Mouse (Mus musculus): ENCODE results near the gene Wdr11. TPM values are rescaled to one million over a fixed set of nuclear protein-coding genes. Genes with fewer than 3 reads are reported as not detected.
A peak's percentile ranks its signal among the peaks of the same experiment; 100 is the strongest.

The Wdr11 gene
- total RNA-seq (2021): 10 to 100 TPM; 46.4 to 47.2 TPM

DNA sequence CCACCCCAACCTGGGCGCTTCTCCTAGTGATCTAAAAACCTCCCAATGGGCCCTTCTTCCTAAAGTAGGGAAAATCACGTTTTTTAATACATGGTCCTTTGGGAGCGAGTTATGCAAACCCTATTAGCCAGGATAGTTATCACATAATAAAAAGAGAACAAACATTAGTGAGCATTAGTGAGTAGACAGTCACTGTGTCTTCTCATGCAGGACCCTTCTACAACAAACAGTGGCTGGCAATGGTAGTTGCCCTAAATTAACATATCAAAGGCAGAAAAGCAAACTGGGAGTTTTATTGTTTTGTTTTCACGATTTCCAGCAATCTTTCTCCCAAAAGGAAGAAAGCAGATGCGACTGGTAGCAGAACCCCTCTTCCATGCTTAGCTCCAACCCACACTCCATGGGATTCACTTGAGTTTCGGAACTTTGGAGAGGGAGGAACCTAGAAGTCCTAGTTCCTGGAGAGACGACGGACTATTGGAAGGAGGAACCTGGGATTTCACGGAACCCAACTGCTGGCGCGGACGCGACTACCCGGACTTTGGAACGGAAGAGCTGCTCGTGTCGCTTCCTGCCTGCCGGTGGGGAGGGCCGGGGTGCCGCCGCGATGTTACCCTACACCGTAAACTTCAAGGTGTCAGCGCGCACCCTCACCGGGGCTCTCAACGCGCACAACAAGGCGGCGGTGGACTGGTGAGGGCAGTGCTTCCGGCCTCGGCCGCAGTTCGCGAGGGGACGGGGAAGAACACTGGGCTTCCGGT is at the start of gene Wdr11:
Gene Wdr11, plus strand, starts transcription at position 493 of the 761 bp plus-strand sequence.
- DNase-seq: peak; percentile 82

DNA sequence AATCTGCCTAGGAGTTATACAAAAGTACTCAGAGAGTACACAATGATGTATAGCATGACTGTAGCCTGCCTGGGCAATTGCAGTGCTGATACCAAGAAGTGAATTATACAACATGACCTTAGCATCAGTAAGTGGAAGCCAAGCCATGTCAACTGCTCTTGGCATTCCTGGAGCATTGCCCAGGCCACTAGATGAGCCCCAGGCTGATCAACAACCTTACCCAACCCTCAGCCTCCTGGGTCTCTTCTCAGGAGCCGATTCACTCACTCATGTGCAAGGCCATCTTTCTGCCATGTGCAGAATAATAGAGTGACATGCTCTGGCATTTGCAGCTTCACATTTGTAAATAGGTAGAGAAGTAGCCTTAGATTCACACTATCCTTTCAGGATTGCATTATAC is 24.1 kb upstream of the Wdr11 start:
- DNase-seq: no peak

GRCm38 (mm10) chr7:129568338-129568737 is 23.3 kb upstream of the Wdr11 start:
- no peak for DNase-seq

GRCm38 (mm10) chr7:129574471-129574870 is 17.2 kb upstream of the Wdr11 start:
- no peak for DNase-seq

DNA sequence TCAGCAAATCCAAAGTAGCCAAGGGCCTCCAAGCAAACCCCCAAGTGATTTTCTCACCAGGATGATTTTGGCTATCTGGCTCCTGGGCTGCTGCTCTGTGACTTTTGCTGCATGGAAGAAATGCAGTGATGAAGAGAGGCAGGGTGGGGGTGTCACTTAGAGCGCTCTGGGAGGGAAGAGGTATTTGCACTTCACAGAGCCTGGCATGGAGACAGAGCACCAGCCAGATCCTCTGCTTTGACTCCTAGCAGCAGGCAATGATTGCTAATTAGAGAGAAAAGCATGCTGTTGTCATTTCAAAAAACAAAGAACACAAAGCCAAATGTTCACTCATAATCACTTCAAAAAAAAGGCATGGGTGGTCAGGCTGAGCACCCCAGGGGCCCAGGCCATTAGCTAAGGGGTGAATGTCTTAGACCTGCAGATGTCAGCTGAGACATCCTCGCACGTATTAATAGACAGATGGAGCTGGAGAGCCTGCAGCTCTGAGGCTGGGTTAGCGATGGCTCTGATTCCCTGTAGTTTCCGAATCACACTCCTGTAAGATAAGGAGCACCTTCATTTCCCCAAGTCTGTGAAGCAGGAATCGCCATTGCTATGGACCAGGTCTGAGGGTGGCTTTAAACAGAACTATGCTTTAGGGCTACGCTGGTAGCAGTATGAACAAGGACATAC is 16.4 kb upstream of the Wdr11 start:
- peak in 1 of 2 experiments; percentile 21 for DNase-seq

DNA sequence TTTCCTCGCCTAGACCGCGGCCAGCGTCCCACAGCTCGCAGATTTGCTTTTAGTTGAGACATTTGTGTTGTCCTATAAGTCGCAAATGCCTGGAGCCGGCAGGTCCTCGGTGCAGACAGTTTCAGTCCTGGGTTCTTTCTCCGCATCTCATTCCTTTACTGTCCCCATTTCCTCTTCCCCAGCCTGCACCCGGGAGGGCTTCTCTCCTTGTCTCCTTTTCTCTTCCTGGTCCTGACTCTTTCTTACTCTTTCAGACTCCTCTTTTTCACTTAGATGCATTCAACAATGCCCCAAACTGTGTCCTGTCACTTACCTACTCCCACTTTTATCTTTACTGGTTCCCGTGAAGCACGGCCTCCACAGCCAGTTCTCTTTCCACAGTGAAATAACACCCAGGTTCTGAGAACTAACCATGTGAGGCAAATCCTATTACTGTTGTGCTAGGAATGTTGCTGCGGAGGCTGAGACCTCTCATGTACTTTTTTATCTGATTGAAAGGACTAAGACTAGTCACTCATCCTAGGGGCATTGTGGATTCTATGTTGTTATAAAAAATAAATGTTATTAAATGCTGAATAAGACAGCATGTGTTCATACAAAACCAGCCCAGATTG is 576 bp downstream of the Wdr11 start:
- DNase-seq: no peak

DNA sequence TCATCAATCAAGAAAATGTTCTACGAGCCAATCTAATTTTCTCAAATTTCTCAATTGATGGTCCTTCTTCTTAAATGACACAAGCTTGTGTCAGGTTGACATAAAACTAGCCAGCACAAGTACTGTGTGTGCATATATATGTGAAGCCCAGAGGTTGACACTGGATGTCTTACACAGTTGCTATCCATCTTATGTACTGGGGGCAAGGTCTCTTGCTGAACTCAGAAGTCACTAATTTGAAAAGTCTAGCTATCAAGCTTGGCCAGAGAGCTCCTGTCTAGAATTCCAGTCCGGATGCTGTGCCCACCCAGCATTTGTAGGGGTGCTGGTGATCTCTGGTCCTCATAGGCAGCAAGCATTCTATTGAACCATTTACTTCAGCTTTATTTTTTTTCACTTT is 5.5 kb downstream of the Wdr11 start:
- no peak for DNase-seq

DNA sequence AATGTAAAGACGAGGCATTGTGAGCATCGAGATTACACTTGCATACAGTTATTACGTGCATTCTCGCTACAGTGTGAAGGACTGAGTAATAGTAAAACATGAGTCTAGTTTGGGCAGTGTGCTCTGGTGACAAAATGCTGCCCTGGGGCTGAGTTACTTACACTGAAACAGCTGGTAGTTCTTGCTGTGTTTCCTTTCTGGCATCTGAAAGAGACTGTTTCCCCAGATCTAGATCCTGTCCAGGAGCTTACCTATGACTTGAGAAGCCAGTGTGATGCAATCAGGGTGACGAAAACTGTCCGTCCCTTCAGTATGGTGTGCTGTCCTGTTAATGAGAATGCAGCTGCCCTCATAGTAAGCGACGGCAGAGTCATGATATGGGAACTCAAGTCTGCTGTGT is 14.6 kb downstream of the Wdr11 start:
- no peak for DNase-seq

GRCm38 (mm10) chr7:129621141-129621540 is 29.5 kb downstream of the Wdr11 start:
- DNase-seq: no peak

DNA sequence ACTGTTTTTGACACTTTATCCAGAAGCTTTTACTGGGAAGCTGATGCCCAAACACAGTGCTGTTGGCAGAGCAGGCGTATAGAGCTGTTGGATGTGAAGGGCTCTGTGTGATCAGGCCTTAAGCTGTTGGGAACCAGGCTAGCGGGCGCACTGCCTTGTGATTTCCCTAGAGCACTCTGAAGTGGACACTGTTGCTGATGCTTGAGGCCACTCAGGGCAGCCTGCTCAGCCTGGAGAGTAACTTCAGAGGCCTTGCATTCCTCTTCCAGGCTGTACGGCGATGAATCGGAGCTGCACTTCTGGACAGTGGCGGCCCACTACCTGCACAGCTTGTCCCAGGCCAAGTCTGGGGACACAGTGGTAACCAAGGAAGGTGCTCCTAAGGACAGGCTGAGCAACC is 38.7 kb downstream of the Wdr11 start:
- no peak for DNase-seq

- DNase-seq: peak in 1 of 2 experiments; percentile 21
Observed at GRCm38 (mm10) chr7:129631453-129631852, 39.8 kb downstream of the Wdr11 start.

- no peak for DNase-seq
Observed at GRCm38 (mm10) chr7:129635898-129636640, 44.4 kb downstream of the Wdr11 start.

- no peak for DNase-seq
Observed at GRCm38 (mm10) chr7:129636992-129637391, 45.3 kb downstream of the Wdr11 start.

GRCm38 (mm10) chr7:129637906-129638475 is 46.3 kb downstream of the Wdr11 start:
- DNase-seq: no peak

GRCm38 (mm10) chr7:129639006-129639405 is 47.3 kb downstream of the Wdr11 start:
- DNase-seq: no peak

- no peak for DNase-seq
Observed at GRCm38 (mm10) chr7:129639833-129640232, 48.2 kb downstream of the Wdr11 start.

DNA sequence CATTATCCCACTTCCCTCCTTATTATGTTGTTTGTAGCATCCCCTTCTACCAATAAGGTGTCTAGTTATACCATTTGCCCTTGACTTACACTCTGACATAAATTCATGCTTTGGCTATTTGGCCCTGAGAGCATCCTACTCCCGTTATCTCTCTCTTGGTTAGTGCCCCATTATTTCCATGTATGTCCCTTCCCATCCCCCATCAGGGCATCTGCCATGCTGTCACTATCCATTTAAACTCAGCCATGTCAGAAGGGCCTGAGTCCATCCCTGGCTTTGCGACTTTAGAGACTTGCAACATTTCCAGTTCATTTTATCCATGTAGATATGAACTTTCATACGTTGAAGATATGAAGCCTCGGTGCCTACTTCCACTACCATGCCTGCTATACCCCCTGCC is 51.6 kb downstream of the Wdr11 start:
- DNase-seq: no peak

DNA sequence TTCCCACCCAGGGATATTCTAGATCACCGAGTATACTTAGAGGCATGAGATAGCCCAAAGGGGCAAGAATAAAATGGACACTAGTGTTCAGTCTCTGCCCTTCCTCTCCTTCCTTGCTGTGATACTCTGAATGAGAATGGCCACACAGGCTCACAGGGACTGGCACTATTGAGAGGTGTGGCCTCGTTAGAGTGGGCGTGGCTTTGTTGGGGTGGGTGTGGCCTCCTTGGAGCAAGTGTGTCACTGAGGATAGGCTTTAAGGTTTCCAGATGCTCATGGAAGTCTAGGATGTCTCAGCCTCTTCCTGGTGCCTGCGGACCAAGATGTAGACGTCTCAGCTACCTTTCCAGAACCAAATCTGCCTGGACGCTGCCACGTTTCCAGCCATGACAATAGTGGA is 56.1 kb downstream of the Wdr11 start:
- no peak for DNase-seq

DNA sequence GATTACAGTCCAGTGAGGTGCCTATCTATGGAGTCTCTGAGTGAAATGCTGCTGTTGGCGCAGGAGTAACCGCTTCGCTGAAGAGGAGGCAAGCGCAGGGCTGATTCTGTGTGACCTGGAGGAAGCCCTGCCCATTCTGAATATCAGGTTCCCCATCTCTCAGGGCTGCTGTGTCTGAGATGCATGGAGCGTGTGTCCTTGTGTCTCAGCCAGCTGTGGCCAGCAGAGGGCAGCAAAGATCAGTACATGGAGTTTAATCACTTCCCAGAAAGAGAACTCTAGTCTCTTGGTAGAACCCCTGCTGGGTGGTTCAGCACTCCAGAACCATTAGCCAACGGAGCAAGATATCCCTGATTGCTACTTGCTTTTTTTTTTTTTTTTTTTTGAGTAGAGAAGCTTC is 57.3 kb downstream of the Wdr11 start:
- DNase-seq: peak; percentile 81

DNA sequence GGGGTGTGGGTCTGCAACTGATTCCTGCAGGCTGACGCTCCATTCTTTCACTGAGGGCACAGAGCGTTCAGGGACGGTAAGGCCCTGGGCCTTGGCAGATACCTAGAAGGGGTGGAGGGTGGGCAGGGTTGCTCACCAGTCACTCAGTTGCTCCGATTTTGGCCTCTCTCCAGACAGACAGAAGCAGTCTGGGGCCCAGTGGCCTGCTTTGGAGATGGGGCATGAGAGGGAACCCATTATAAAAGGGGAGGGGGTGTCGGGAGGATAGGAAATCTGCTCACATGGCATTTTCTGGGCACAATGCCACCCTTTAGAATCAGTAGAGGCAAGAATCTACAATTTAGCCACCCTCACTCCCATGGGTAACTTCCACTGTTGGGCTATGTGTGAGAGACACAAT is 59.1 kb downstream of the Wdr11 start:
- DNase-seq: no peak

DNA sequence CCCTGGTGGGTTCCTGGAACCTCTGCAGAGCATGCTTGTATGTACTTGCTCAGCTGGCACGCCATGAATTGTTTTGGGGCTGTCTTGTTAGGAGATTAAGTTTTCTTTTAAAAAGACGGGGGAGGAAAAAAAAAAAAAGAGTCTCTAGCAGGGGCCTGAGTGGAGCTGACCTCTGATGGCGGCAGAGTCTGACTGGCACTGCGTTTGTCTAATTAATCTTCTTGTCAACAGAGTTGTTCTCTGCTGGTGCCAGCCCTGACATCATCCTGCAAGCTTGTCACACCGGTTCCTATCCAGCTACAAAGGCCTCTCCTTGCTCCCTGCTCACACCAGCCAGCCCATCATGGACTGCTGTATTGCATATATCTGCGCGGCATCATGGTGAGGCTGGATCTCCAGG is 60.1 kb downstream of the Wdr11 start:
- no peak for DNase-seq

DNA sequence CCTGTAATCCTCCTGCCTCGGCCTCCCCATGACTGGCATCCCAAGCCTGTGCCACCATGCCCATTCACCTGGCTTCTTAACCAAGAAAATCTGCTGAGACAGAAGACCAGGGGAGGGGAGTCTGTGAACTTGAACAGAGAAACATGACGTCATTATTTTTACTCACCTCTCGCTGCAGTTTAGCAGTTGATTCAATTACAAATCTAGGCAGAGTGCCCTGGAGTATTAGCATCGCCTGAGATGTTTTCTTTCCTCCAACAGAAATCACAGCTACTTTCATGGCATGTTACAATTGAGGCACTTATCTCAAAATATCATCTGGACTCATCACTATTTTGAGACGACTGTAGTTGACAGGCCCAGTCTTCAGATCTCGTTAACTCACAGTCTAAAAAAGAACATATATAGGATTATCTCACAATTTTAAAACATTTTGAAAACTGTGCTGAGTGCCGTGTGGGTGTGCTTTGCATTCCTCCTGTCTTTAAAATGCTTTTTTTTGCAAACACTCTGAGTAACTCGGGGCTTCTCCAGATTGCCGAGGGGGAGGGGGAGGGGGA is 61.3 kb downstream of the Wdr11 start:
- no peak for DNase-seq

Measured in layer of hippocampus, postnatal 36 days (tissue).